Mouse (Mus musculus) spleen, postnatal 14 days (tissue): Measurements from ENCODE around the gene Adamts4.
"Not testable (repeated sequence)": the region's sequence is repeated elsewhere in the genome, so short reads cannot be mapped to it uniquely, and the experiment has no call there.

Source experiments
- DNase-seq, 2 experiments: peaks; one replicate each; pipeline ENCODE4 v3.0.0; 2021 to 2022; ENCODE audit warnings: low spot score in 2 of 2

Gene Adamts4

DNA sequence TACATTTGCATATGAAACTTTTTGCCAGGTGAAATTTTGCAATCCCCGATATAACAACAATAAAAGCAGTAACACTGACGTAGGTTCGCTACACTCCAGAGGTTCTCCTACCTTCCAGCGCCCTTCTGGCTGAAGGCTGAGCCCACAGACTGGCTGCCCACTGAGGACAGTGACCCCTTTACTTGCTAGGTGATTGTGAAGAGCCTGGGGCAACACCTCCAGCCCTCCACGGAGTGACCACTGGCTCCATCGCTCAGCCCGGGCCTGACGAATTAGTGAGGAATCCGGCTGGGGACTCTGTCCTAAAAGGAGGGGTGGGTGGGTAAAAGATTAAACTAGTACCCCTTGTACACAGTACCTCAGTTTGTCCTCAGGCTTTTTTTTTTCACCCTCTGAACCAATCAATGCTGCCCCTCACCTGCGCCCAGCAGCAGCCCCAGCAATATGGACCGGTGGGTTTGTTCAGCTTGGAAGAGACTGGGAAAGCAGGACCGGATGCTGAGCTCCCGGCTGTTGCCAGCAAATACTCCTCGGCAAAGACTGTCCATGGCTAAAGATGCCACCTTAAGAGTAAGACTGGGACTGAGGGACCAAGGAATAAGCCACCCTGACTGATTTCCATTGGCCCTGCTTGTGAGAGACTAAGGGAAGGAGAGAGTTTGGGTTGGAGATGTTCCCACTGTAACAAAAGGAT, 28.9 kb downstream of the Adamts4 start:
- no peak for DNase-seq

DNA sequence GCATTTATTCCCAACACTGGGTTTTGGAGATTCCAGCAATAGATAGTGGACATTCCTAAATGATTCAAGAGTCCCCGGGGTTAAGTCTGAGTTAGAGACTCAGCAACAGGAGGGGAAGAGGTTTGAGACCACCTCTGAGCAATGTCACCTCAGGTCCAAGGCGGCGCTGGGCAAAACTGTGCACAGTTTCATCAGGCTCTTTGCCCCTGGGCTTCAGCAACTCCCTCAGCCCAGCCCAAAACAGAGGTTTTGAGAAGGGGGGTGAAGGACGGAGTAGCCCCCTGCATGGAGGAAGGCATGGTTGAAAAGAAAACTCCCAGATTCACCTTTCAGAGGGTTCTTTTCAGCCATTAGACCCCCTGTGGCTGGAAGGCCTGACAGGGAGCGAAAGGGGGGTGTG, 29.5 kb downstream of the Adamts4 start:
- DNase-seq, result no peak

DNA sequence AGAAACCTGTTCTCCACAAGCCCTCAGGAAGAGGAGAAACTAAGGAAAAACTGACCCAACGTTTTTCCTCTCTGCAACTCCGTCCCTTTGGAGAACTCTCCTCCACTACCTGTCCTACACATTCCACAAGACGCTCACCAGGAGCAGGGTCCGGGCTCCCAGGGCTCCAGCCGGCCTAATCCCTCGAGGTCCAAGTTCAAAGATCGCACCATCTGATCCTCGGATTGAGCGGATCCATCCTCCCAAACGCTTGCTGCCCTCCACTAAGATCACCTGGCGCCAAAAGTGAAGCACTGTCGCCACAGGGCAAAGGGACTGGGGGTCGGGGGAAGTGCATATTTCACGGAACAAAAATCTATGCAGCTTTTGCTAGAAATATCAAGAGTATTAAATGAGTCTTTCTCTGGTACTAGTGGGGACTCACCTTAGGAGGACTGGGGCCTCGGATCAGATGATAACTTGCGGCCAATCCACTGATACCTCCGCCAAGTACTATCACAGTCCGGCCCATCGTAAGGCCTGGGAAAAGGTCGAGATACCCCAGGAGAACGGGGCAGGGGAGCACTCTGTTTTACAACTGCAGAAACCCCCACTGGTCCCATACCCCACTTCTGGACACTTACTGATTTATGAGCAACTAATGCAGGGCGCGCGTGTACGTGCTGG, 30.2 kb downstream of the Adamts4 start:
- no peak for DNase-seq

DNA sequence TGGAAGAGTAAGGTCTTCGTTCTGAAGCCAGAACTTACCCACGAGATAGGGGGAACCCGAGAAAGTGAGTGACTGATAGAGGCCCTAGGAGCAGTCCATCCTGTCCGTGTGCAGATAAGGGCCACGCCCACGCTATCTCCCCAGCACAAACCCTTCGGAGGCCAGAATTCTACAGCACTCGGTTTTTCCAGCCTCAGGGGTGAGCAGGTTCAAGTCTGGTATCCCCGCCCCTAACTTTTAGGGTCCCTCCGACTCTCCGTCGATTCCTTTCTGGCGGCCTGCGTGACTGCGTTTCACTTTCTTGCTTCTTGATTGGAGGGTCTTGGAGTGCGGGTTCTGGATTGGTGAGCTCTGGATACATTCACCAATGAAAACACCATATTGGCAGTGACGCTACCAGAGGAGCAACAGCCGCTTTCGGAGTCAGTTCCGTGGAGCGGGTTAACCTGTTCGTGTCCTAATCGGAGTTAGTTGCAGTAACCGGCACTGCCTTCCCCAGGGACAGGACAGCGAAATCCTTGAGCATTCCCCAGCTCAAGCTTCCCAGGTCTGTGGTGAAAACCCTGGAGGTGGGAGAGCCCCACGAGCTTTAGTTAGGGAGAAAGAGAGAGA, 30.8 kb downstream of the Adamts4 start, which contains the start of gene Ppox:
Gene Ppox (minus strand): TSS at position 271 of the 612 bp plus-strand sequence.
- DNase-seq, result peak; percentile 77 to 83

DNA sequence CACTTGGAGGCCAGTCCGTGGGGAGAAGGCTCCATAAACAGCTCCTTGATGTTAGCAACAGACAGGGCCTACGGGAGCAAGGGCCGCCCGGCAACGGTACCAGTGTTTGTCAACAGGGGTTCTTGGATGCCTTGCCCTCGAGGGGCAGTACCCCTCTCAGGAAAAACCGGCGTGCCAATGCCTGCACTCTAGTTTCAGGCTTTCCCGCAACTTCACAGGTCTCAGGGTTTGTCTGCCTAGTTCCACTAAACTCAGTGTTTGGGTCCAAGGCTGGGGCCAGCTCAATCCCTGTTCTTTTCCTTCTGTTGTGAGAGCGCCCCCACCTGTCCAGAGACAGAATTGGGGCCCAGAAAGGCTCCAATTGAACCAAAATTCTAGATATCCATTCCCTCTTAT, 31.3 kb downstream of the Adamts4 start:
- peak; percentile 78 to 84 for DNase-seq

DNA sequence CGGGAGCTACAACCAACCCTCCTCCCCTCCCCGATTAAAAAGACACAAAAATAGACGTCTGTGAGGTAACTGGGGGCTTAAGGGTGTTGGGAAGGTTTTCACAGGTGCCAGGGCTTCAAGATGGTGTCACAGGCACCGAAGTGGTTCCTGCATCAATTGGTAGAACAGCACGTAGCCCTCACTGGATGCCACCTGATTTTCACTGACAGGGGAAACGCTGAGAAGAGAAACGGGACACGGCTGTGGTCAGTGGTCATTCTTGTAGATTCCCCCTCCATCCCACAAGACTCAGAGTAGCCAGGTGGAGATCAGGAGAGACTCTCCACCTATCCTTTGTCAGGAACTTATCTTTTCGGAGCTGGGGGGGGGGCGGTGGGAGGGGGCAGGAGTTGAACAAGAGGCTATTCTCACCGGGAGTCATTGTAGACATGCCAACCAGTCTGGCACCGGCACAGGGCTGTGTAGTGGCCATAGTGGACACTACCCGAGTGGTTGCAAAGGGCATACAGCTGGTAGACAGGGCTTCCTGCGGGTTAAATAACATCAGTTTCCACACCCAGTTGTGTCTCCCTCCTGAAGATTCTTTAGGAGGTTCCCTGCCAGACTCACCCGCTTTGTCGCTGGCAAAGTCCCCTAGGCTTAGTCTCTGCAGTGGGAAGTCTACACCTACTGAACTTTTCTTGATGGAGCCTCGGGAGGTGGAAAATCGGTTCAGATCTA, 32.0 kb downstream of the Adamts4 start:
- no peak for DNase-seq

DNA sequence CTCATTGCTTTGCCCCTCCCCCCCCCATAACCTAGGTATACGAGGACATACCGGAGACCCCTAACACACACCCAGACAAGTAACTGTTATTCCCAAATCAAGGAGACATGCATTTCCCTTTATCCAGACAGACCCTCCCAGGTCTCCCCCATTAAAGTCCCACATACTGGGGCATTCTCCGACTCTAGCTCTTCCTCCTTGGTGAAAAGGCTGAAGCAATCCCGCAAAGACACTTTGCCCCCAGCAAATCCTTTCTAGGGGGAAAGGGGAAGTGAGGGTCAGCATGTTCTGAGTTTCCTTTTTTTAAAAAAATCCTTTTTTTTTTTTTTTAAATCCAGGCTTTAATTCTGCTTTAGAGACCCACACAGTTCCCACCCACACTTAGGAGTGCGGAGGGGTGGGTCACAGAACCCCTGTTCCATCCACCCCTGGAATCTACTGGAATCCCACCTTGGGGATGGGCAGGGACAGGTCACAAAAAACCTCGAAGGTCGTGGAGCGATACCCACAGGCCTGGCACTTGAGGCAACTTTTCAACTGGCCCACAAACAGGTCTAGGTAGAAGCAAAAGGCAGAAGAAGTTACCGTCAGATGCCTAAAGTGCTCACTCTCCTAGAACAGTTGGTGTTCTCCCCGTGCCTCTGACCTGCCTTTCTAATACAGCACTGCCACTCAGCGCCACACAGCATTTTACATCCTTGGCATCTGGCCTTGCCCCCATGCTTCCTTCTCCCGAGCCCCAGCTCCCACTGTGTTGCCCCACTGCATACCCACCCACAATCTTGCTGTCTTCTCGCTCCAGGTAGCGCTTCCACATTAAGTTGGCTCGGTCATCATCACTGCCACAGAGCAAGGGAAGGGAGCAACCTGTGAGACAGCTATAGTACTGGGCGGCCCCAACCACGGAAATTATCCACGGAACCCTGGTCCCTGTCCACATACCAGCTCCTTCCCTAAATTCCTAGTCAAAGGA, 33.3 kb downstream of the Adamts4 start:
- DNase-seq, result no peak

DNA sequence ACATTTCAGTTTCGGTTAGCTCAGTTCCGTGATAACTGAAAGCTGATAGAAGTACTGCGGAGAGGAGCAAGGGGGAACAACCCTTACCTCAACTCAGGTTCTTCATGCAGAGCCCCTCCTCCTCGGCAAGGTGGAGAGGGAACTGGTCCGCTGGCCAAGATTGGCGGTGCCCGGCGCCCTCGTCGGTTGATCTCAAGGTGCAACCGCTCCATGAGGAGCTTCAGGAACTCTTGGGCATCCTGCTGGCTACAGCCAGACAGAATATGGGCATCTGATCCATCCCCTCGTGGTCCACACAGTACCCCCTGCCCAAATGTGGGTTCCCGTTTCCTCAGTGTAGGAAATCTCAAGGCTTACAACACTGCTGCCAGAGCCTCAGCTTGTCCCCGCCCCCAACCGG, 34.3 kb downstream of the Adamts4 start:
- no peak for DNase-seq

DNA sequence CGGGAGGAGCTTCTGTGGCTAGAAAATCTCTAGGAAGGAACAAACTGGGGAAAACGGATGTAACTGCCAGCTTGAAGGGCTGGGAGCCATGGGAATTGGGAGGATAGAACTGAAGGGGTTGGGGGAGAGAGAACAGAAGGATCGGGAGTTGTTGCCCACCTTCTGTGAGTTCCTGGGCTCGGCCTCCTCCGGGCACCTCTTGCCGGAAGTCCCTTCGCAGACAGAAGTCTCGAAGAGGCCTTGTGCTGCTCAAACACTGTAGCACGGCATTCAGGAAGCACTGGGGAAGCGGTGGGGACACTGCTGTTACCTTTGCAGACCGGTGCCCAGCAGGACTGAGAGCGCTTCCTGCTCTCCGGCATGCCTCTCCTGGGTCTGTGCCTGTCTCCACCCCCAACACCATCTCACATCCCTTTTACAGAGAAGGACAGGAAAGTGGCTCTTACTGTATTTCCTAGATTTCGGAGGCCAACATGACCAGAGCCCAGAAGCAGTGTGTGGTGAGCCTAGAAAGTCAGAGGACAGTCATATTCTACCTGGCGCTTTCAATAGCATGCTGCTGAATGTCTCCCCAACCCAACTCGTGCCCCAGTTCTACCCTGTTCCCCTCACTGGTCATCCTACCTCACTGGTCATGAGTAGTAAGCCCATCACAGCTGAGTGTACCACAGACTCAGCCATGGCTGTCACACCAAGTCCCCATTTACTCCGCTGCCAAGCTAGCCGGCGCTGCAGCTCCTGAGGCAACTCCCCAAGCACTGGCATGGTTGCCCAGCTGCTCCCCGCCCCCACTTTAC, 35.1 kb downstream of the Adamts4 start:
- no peak for DNase-seq

DNA sequence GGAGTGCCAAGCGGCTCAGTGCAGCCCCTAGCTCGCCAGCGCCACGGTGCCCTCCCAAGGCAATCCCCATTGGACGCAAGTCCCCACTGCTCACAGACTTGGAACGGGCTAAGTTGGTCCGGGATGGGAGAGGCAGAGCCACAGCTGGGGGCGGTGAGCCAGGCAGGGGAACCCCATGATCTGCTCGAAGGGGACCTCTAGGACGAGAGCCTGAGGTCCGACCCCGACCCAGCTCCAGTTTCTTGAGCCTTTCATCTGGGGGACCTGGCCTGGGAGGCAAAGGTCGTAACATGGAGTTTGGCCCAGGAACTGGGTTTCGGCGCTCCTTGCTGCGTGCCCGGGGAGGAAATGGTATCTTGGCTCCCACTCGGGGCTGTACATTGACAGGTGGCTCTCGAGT, 36.3 kb downstream of the Adamts4 start:
- no peak for DNase-seq

DNA sequence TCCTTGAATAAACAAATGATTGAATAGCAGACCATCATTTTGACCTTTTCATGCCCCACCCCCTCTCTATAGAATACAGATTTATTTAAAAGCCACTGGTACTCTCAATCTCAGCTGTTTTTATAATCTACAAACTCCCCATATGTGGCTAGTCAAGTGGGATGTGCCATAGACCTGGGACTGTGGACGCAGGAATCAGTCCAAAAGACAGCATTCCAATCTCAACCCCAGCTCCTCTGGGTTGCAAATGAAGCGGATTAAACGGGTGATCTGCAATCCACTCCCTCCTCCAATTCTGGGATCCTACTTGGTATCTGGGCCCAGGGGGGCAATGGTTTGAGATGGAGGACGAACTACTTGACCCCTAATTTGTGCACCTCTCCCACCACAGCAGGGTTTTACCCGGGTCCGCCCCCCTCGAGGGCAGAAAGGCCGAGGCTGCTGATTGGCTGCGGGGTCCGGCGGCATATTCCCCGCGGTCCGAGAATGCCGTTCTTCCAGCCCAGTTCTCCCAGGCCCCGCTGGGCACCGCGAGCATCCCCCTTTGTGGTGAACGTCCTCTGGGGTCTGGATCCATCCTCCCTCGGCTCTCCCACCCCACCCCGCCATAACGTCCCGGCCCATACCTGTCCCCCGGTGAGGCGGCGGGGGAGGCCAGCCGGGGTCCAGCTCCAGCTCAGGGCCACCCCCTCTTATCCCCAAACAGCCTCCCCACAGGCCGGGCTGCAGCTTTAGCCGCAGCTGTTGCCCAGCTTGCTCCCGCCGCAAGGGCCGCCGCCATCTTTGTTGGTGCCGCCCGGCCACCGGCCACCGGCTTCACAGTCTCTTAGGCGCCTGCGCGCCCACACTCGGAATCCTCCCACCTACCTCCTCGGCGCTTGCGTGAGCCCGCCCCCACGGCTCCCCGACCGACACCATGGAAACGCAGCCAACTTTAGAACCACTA, 37.2 kb downstream of the Adamts4 start, which contains the start of gene Usp21:
Gene Usp21 (minus strand): TSS at position 856 of the 946 bp plus-strand sequence.
- peak; percentile 89 to 93 for DNase-seq

DNA sequence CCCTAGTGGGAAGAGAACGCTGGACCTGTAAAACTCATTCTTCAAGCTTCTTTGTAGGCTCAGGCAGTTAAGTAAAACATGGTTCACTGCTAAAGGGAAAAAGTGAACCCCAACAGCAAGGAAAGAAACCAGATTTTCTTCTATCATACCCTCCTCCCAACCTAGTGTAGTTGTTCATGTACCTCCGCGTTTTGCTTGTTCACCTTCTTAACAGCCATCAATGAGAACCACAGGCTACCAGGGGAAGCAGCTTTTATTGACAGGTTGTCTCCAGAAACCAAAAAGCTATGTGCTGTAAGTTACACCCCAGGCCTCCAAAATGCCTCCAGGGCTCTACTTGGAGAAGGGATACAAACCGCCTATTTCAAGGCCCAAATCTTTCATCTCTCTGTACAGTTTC, 38.1 kb downstream of the Adamts4 start:
- no peak for DNase-seq

DNA sequence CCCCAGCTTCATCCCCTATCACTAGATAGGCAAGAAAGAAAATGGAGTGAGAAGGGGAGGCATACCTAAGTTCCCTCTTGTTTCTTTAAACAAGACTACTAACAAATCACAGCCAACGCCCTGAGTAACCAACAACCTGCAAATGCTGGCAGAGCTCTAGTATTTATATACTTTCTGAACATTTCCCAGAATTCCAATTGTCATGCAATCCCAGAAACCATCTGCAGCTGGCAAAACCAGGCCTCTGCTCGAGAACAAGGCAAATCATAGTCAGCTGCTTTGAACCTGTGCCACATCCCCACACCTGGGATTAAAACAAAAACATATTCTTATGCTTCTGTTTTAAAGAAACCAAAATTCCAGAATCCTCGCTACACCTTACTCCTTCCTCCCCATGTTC, 43.1 kb downstream of the Adamts4 start:
- DNase-seq, result no peak

DNA sequence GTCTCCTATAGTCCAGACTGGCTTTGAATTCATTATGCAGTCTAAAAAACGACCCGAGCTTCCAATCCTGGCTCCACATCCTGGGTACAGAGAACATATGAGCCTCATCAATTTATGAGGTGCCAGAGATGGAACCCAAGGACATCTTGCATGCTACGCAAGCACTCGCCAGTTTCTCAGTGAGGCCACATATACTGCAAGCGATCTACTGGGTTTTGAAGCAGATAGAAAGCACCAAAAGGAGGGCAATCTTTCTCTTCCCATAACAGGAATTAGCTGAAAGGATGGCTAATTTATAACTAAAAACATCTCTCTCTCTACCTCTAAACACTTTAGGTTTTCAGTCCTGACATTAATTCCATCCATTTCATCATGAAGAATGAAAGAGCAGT, 43.7 kb downstream of the Adamts4 start:
- DNase-seq, result no peak

DNA sequence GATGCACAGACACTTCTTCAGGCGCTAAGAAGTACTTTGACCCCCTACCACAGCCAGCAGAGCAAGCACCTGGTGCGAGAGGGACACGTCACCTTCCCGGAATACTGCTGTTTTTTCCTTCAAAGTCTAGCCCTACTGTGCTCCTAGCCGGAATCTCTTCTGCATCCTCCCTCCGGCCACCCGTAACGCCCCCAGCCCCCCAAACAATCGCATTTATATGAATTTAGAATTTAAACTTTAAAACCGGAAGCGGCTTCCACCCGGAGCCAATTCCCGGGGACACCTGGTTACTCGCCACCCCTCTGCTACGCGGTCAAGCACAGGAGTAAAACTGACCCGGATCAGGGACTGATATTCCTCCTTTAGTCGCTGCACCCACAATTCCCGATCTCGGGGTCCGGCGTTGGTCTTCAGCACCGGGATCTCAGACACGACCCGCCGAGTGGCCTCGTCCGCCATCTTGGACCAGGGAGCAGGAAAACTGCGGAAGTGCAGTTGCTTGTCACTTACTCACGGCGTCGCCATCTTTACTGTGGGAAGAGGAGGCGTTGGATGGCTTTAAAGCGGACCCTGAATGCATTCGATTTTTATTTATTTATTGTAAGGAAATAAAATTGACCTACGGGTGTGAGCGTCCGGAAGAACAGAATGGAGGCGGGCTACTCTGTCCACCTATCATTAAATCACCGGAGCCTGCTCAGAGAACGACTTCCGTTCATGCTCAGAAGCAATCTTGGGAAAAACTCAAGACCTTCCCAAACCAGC, 44.3 kb downstream of the Adamts4 start, which contains the start of gene Ufc1:
Gene Ufc1 (minus strand): TSS at position 727 of the 765 bp plus-strand sequence.
- peak; percentile 58 to 75 for DNase-seq

DNA sequence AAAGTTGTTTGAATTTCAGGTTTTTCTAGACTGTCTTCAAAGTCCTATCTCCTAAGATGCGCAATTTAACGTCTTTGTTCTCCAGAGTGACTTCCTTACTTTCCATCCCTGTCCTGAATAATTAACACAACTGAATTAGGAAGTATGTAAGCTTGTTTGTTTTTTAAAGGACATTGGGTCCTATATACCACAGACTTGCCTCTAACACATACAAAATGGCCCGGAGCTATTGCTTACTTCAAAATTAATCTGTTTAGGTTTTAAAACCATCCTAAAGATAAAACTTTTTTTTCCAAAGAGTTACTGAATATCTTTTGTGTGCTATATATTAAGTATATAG, 44.8 kb downstream of the Adamts4 start:
- no peak for DNase-seq

DNA sequence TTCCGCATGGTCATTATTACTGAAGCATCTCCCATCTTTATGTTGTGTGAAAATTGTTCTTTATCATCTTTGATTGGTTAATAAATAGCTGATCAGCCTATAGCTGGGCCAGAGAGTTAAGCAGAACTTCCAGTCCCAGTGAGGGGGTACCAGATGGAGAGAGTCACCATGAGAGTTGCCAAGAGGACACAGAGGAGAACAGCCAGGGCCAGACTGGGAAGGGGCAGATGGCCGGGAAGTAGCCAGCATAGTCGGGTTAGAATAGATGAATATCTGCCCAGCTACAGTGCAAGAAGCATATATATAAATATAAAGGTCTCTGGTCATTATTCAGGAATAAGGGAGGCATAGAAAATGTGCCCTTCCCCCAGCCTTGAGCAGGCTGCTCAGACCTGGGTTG, 48.0 kb downstream of the Adamts4 start:
- no peak for DNase-seq

DNA sequence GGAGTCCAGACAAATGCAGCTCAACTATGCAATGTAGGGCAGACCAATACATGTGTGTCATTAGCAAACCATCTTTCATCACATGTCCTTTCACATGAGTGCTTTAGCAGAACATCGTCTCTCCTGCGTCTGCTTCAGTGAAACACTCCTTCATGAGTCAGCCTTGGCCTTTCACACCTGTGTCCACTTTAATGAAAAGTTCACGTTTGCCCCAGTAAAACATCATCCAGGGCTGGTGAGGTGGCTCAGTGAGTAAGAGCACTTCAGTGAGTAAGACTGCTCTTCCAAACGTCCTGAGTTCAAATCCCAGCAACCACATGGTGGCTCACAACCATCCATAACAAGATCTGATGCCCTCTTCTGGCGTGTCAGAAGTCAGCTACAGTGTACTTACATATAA, 55.9 kb downstream of the Adamts4 start:
- not testable (repeated sequence) for DNase-seq
